Mouse (Mus musculus) ZHBTc4 (cell line): Measurements from ENCODE around the gene 1700029P11Rik.
A peak's percentile ranks its signal among the peaks of the same experiment; 100 is the strongest.

ENCODE experiments used
- DNase-seq: peaks from one replicate; pipeline ENCODE4 v3.0.0-alpha.2; 2011; ENCODE audit warnings: low read depth, low spot score

The 1700029P11Rik gene

DNA sequence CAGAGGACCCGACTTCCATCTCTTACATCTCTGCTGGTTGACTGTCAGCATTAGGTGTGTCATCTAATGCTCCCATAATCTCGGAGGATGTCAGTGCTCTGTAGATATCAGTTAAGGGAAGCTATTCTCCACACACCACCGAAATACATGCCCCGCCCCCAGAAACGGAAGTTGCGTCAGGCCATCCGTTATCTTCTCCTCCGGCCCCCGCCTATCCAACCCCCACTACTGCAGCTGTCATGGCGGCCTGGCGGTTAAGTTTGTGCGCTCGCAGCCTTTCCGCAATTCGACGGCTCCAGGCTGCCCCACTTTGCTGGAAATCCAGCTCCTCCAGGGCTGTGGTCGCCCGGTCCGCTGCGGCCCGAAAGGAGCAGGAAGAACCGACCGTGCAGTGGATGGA lies at the start of gene 1700029P11Rik:
Gene 1700029P11Rik, plus strand, starts transcription at position 220 of the 400 bp plus-strand sequence.
- peak; percentile 78 for DNase-seq

DNA sequence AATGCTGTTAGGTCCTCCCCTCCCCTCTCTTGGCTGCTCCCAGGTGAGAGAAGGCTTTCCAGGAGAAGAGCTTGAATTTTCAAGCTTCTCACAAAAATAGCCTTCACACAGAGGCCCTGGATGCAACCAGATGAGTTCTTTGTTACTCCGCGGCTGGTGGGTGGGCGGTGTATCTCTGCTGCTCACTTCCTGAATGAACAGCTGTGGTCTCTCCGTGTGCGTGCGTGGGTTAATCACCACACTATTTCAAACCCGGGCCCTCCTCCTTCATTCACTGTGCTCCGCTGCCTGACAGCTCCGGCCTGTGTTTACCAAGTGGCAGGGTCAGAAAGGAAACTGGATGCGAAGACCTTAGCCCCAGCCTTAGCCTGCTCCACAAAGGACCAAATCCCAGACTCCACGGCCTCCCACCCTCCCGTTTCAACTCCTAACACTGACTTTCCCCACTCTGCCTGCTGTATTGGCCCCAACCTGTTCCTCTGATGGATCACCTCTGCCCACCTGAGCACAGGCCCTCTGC lies 47.3 kb upstream of the 1700029P11Rik start:
- DNase-seq: no peak

DNA sequence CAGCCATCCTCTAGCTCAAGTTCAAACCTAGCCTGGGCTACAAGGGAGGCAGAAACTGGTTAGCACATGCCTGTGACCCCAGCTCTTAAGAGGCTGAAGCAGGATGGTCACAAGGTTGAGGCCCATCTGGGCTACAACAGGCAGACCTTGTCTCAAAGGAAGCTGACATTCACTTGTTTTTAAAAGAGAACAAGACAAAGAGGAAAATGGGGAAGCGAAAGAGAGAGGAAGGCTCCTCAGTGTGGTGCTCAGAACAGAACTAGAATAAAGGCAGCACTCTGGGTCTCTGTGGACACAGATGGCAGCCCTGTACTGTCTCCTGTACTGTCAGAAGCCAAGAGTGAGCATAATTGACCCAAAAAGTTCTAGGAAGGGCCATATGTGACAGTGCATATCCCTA lies 46.4 kb upstream of the 1700029P11Rik start:
- DNase-seq: no peak

DNA sequence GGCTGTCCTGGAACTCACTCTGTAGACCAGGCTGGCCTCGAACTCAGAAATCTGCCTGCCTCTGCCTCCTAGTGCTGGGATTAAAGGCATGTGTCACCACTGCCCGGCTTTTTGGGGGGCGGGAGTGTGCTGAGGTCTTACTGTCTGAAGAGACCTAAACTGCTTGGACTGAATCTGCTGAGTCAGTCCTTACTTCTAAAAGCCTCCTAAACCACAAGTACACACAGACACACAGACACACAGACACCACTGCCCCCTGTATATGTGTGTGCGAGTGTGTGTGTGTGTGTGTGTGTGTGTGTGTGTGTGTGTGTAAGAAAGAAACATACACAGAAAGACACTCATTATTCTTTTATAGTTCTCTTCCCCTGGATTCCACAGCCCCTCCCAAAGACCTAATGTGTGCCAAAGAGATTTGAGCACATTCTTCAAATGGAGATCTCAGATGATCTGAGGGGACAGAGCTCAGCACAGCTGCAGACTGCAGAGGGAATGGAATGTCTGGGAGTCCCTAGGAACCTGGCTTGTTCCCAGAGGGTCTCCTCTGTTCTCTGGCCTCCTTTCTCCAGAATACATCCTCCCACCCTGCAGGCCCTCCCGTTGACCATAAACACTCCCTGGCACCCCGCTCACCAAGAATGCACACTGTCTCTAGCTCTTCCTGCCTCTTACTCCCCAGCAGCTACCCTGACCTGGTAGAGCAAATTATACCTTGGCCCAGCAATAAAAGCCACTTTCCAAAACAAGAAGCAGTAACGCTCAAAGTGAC lies 44.3 kb upstream of the 1700029P11Rik start:
- no peak for DNase-seq

DNA sequence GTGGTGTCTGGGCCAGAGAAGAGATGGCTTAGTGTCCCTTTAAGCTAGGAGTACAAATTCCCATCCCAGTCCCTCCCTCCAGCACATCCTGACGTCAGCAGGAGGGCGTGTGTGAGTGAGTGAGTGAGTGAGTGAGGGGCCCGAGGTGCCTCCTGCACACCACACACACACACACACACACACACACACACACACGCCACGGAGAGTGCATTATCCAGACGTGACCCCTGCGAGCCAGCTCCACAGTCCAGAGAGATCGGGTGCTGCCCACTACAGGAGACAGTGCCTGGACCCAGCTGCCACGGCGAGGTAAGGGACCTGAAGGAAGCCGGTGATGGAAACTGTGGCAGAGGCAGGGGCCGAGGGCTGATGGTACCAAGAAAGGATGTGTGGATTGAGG lies 43.7 kb upstream of the 1700029P11Rik start, which contains the start of gene Csdc2:
Gene Csdc2, plus strand, starts transcription at position 81 of the 400 bp plus-strand sequence.
- peak; percentile 54 for DNase-seq

DNA sequence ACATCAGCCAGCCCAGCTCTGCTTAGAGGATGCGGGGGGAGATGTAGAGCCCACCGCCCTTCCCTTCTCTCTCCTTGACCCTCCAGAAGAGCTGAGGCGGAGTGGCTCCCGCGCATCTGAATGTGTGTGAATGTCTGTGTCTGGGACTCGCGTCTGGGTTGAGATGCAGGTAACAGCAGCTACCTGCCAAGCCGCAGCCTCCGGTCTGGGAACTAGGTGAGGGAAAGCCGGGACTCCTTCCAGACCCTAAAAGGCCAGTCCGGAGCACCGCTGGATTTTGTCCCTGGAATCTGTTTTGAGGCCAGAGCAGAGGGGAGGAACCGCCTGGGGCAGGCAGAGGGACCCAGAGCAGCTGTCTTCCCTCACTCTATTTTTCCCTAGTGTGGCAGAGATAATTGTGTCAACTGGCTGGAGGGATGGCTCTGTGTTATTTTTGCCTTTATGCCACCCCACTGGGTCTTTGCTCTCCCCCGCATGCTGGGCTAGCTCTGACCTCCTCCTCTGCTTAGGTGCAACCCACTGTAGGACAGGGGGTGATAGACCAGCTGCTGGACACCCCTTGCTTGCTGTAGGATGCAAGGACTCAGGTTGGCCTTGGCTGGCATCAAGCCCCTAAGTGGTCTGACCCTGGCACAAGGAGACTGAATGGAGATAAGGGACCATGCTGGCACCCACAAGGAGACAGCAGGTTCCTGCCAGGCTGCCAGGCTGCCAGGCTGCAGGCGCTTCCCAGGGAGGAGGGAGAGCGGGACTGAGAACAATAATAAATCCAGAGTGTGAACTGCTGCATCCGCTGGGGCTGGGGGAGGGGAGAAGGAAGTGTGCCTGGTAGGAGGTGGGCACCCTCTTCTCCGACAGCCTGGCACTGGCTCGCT lies 43.0 kb upstream of the 1700029P11Rik start:
- DNase-seq: peak; percentile 30

DNA sequence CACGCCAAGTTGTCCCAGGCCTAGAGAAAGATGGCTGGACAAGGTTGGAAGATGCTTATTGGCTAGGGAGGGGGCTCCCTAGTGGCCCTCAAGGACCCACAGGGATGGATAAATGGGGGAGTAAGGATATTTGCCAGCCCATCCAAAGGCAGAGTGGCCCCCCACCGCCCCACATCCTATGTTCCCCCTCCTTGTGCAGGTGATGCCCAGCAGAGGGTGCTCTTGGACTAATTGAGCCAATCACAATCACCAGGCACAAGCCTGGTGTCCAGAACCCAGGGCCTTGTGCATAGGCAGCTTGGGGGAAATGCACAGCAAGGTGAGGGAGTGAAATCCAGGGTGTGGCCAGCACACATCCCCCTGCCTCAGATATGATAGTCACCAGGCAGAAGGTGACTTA lies 42.1 kb upstream of the 1700029P11Rik start:
- peak; percentile 68 for DNase-seq

DNA sequence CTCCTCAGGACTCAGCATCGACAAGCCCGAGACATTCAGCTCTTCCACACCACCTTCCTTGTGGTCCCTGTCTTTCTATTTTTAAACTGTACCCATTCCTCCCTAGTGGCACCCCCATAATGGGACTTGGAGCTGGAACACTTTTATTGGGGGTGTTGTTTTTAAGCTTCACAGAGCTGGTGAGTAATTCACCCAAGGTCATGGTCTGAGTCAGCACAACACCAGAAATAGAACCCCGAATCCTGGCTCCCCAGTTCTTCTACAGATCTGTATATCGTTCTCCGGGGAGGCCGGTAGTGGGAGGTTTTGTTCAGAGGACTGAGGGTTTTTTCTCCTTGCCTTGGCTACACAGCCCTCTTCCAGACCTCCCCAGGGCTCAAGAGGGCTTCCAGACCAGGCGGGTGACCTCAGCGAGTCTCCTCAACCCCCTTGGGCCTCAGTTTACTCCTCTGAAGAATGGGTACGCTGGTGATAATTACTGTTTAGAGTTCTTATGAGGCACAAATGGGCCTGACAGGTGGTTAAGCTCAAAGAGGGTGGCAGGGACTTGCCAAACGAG lies 41.1 kb upstream of the 1700029P11Rik start:
- DNase-seq: no peak

DNA sequence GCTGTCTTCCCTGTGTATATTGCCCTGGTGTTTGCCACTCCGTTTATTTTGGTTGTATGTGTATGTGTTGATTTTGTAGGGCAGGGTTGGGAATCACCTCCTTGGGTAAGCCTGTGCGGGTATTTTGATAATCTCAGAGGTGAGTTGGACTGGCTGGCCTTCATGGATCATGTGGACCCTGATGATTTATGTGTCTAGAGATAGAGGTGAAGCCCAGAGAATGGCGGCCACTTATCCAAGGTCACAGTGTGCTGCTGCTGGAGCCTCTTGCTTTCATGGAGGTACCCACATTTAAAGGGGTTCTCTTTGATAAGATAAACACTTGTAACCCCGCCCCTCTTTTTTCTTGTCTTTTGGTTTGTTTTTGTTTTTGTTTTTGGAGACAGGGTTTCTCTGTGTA lies 40.6 kb upstream of the 1700029P11Rik start:
- DNase-seq: no peak

DNA sequence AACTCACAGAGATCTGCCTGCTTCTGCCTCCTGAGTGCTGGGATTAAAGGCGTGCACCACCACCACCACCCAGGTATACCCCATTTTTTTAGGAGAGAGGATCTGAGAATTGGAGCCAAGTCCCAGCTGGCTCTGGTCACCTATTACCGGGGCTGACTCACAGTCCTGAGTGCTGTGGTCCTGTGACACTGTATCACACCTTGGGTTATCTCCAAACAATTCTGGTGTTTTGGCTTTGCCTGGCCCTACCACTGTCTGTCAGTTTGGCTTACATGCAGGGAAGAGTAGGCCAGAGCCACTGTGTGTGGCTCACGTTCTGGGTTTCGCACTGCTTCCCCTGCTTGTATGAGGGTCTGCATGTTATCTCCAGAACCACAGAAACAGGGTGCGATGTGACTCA lies 40.1 kb upstream of the 1700029P11Rik start:
- no peak for DNase-seq

DNA sequence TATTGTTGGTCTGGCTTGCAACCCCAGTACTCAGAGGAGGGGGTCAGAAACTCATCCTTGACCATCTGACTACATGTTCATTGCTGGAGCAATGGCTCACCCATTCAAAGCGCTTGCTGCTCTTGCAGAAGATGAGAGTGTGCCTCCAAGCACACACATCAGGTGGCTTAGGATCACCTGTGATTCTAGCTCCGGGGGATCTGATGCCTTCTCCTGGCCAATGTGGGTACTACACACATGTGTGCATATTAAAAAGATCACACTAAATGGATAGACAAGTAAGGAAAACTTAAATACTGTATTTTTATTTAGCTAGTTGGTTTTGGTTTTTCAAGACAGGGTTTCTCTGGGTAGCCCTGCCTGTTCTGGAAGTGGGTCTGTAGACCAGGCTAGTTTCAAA lies 39.3 kb upstream of the 1700029P11Rik start:
- DNase-seq: peak; percentile 62

DNA sequence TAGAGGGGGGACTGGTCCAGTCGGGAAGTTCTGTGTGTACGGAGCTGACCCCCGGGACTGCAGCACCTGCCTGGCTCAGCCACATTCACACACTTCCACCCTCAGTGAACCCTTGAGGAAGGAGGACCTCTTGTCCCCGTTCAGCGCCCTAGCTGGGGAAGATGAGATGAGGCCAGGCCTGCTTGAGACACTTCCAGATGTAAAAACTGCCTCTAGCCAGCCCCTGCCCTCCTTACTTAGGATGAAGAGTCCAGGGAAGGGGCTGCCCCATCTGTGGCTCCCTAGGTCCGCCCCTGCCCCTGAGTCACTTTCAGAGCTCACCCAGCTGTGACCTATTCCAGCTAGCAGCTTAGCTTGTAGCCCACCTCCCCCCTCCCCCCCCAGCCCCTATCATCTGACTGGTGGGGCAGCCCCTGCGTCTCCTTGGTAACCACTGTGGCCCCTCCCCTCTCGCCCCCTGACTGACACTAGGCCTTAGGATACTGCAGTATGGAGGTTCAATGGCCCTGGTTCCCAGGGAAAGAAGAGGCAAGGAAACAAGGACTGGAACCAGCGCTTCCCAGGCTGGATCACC lies 37.1 kb upstream of the 1700029P11Rik start:
- no peak for DNase-seq

DNA sequence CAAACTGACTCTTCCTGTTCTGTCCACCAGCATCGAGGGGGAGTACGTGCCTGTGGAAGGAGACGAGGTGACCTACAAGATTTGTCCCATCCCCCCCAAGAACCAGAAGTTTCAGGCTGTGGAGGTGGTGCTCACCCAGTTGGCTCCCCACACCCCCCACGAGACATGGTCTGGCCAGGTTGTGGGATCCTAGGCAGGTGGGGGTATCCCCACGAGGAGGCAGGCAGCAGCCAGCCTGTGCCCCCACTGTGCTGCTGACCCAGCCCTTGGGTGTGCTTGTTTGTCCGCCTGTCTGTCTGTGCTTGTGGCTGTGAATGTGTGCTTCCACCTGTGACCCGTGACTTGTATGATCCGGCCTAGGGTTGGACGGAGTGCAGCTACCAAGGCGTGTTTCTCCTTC lies 31.3 kb upstream of the 1700029P11Rik start:
- no peak for DNase-seq

DNA sequence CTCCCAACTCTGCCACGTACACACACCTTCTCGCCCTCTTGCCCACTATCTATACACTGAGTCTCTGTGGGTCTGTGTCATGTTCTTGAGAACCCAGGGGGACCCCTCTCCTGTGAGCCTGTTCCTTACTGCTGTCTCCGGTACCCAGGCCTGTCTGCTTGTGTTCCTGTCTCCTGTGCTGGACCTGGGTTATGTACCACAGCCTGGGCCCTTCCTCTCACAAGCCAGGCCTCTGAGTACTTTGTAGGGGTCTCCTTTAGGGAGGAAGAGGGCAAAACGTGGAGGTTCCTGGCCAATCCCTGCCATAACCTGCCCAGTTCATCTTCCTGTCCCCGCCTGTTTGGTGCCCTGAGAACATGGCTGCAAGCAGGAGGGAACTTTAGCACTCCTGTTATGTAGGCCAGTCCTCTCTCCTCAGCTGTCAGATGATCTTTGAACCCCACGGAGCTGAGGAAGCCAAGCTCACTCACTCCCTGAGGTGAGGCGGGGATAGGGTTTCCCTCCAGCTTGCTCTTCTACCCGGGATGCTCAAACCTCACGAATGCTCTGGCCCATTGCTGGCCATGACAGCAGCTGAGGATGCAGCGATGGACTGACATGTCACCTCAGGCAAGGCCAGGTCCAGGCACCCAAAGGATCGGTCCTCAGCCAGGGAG lies 30.7 kb upstream of the 1700029P11Rik start:
- DNase-seq: no peak

DNA sequence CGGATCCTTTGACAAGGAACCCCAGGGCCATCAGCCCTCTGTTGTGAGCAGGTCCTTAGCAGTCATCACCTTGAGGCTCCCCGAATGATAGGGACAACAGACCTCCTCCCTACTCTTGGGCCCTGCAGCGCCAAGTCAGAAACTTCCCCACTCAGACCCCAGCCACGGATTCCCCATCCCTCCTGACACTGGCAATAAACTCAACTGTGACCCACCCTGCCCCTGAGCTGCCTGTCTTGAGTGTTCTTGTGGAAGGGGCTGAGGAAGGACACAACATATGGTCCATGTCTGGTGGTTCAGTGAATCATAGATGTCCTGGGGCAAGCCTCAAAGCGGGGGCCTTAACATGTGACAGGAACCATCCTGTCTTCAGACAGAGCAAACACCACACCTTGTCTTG lies 29.6 kb upstream of the 1700029P11Rik start:
- DNase-seq: no peak

DNA sequence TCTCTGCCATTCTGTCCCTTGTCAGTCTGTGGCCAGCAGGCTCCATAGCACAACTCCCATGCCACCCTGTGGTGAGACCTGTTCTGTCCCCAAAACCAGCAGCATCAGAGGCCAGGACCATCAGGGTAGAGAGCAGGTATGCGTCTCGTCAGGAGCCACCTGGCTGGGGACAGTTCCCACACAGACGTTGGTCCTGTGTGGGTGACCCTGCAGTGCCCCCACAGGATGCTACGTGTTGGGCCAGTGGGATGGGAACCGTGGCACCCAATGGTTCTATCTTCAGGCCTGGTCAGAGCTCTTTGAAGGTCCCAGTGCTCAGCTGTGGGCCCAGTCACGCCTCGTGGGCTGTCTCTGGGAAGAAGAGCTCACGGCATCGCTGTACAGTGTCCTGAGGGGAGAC lies 29.2 kb upstream of the 1700029P11Rik start:
- no peak for DNase-seq

DNA sequence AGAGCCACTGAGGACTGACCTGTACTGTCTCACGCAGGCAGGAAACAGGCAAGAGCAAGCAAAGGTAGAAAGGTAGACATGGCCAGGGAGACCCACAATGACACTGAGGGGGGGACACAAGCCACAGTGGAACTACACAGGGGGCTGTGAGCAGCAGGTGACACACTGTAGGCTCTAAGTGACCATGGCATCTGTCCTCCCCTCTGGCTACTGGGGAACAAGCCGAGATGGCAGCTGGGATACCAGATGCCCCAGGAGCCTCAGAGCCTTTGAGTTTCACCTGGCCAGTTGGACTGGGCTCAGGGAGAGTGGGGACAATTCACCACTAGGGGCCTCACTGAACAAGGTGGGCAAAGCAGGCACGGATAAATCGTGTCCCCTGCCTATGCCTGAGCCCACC lies 28.0 kb upstream of the 1700029P11Rik start:
- DNase-seq: no peak

DNA sequence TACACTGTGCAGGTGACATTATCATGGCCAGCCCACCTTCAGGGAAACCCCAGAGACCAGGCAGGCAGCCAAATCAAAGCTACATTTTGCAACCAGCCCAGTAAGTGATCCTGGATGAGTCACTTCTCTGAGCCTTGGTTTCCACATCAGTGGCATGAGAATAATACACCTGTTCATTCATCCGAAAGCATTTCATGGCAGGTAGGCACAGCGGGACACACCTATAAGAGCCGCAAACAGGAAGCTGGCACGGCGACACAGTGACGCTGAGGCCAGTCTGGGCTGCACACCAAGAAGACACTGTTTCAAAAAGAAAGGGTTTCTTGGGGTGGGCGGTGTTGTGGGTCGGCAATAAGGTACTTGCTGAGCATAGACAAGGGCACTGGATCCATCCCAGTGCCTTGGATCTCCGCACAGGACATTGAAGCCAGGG lies 26.2 kb upstream of the 1700029P11Rik start:
- DNase-seq: no peak

DNA sequence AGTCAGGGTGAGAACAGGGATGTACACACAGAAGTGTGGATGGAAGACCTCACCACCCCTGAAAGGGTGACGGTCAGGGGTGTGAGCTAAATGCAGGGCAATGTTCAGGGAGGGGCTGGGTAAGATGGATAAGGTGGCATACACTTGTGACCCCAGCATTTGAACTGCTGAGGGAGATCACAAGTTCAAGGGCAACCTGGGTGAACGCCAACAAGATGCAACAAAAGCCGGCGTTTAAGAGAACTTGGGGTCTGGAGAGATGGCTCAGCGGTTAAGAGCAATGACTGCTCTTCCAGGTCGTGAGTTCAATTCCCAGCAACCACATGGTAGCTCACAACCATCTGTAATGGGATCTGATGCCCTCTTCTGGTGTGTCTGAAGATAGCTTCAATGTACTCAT lies 25.6 kb upstream of the 1700029P11Rik start:
- no peak for DNase-seq

DNA sequence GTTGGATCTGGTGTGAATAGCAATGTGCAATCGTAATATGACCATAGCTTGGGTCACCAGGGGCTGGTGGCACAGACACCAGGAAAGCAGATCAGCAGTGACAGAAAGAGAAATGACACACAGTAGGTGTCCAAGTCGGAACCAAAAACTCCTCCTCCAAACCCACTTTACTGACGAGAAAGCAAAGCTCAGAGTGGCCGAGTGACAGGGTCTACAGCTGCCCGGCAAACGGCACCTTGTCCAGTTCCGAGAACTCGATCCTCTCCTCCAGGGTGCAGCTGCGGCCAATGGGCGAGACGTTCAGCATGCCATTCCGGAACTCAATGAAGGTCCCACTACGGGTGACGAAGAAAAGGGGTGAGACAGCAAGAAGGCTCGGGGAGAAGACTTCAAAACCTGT lies 24.9 kb upstream of the 1700029P11Rik start:
- DNase-seq: no peak

DNA sequence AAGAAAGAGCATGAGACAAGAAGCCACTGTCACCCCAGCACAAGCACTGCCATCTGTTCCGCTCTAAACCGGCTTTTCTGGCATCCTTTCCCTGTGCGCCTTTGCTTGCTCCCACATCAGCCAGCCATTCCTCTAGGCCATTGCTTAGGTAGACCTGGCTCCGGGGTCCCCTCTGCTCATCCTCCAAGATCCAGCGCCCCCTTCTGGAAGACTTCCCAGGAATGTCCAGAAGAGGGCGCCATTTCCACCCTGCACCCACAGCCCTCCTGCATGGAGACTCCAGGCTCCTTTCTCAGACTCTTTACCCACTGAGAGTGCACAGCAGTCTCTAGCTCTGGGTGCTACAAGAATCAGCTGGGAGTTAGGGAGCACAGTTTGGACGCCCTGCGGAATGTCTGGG lies 23.9 kb upstream of the 1700029P11Rik start:
- peak; percentile 88 for DNase-seq
